Mouse (Mus musculus): ENCODE results near the gene Crispld2. TPM values are rescaled to one million over a fixed set of nuclear protein-coding genes. Genes with fewer than 3 reads are reported as not detected.

Gene Crispld2
- total and polyA plus RNA-seq, 2 experiments from 2014 or later: 2.6 to 15.5 TPM

DNA sequence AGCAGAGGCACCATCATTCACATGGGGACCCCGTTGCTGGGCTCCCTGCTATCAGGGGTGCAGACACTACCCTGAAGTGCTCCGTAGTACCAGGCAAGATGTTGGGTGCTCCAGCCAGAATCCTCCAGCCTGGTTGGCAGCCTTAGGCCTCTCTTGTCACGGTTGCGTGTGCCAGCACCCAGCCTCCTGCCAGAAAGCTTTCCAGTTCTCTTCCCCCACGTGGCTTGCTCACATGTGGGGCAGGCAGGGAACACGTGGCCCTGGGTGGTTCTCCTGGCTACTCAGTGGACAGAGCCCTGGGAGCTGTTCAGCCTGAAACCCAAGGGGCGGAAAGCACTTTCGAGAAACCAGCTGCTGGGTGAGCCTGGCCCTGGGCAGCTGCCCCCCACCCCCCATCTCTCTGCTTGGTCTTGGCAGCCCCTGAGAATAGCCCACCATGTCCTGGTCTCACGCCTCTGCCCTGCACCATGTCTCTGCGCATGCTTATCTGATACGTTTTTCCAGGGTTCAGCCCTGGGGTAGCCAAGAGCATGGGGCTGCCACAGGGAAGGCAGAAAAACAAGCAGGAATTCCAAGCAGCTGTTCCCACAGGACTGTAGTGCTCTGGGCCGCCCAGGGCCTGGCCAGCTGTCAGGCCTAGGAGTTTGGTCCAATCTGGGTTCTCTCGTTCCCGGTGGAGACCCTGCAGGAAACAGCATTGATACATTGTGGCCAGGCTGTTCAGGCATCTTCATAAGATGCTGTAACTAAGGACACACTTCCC, 54.2 kb downstream of the Crispld2 start:
- DNase-seq (ENCODE audit: low spot score): peak; percentile 81
- WGBS: 21% methylated on average over 14 of the region's 14 CpGs

DNA sequence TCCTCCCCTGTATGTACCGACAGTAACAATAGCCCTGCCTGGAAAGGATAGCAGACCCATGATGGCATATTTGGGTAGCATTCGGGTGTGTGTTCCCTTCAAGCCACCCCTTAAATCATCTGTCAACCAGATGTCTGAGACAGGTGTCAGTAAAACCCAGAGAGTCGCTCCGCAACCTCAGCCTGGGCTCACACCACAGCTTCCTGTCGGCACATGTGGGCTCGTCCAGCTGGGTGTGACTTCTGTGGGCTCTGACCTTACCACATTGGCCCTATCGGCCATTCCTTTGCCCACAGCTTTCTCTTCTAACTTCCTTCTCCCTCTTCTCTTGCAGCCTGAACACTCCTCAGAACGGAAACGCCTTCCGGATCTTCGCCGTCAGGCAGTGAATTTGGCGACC, 57.7 kb downstream of the Crispld2 start:
- H3K27ac ChIP-seq (ENCODE audit: low read depth): no peak overlapping the region
- DNase-seq (ENCODE audit: low spot score): no peak
- H3K9ac ChIP-seq (replicated peaks; ENCODE audit: low read depth, low read length): no peak overlapping the region
- no peak overlapping the region for H3K4me3 ChIP-seq (ENCODE audit: low read depth, low read length)
- TF ChIP-seq EP300 (IDR thresholded peaks at IDR 0.05; ENCODE audit: low read depth): no peak
- no peak for TF ChIP-seq CTCF (IDR thresholded peaks at IDR 0.05; ENCODE audit: low read depth)
- no peaks in the 10 kb centered on the region for H3K36me3 ChIP-seq (replicated peaks; ENCODE audit: control insufficient read depth, insufficient read depth, low read length)
- peaks cover 24% of the 10 kb centered on the region for H3K4me1 ChIP-seq (ENCODE audit: control insufficient read depth, insufficient read depth)
- H3K4me2 ChIP-seq (ENCODE audit: low read depth, low read length): no peak overlapping the region
- ATAC-seq (ENCODE audit: insufficient read depth, low read depth): no peak
- no peaks in the 10 kb centered on the region for H3K27me3 ChIP-seq (ENCODE audit: control insufficient read depth, insufficient read depth, low read length)
- WGBS: 83% methylated on average over 13 of the region's 13 CpGs
- no peaks in the 10 kb centered on the region for H3K9me3 ChIP-seq (replicated peaks; ENCODE audit: control insufficient read depth, low read length)

More for the DNA sequence above, 54.2 kb downstream of the Crispld2 start:
- peaks cover 24% of the 10 kb centered on the region for H3K4me1 ChIP-seq (ENCODE audit: control insufficient read depth, insufficient read depth)
- peak overlapping the region; percentile 60 for H3K27ac ChIP-seq (ENCODE audit: low read depth)
- H3K4me3 ChIP-seq (ENCODE audit: low read depth, low read length): no peak overlapping the region
- H3K36me3 ChIP-seq (replicated peaks; ENCODE audit: control insufficient read depth, insufficient read depth, low read length): no peaks in the 10 kb centered on the region
- H3K4me2 ChIP-seq (ENCODE audit: low read depth, low read length): no peak overlapping the region
- ATAC-seq (ENCODE audit: insufficient read depth, low read depth): peak; percentile 89
- no peaks in the 10 kb centered on the region for H3K9me3 ChIP-seq (replicated peaks; ENCODE audit: control insufficient read depth, low read length)
- peaks cover 5% of the 10 kb centered on the region; the same call in 1 of the 2 replicates for H3K27me3 ChIP-seq (ENCODE audit: control insufficient read depth, insufficient read depth, low read length)
- TF ChIP-seq EP300 (IDR thresholded peaks at IDR 0.05; ENCODE audit: low read depth) (peak; percentile 77; the same call in 1 of the 2 replicates), CTCF (IDR thresholded peaks at IDR 0.05; ENCODE audit: low read depth) (no peak)
- H3K9ac ChIP-seq (replicated peaks; ENCODE audit: low read depth, low read length): no peak overlapping the region

DNA sequence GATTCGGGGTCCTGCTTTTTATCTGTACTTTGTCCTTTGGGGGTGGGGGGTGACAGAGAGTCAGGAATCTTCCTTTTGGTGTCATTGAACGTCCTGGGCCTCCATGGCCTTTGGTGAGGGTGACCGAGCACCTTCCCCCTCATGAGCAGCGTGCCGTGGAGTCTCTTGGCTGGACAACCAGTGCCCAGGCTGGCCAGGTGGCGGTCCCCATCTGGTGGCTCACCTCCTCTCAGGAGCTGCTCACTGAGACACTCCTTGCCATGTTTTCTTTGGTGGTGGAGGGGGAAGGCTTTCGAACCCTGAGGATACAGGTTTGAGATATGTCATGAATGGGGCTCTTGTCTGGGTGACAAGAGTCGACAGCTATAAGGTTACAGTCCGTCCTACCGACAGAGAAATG, 58.1 kb downstream of the Crispld2 start:
- H3K27ac ChIP-seq (ENCODE audit: low read depth): no peak overlapping the region
- no peak overlapping the region for H3K4me3 ChIP-seq (ENCODE audit: low read depth, low read length)
- TF ChIP-seq CTCF (IDR thresholded peaks at IDR 0.05; ENCODE audit: low read depth) (no peak), EP300 (IDR thresholded peaks at IDR 0.05; ENCODE audit: low read depth) (no peak)
- DNase-seq (ENCODE audit: low spot score): no peak
- no peaks in the 10 kb centered on the region for H3K9me3 ChIP-seq (replicated peaks; ENCODE audit: control insufficient read depth, low read length)
- H3K36me3 ChIP-seq (replicated peaks; ENCODE audit: control insufficient read depth, insufficient read depth, low read length): no peaks in the 10 kb centered on the region
- WGBS: 74% methylated on average over 10 of the region's 10 CpGs
- no peaks in the 10 kb centered on the region for H3K27me3 ChIP-seq (ENCODE audit: control insufficient read depth, insufficient read depth, low read length)
- no peak overlapping the region for H3K4me2 ChIP-seq (ENCODE audit: low read depth, low read length)
- no peak overlapping the region for H3K9ac ChIP-seq (replicated peaks; ENCODE audit: low read depth, low read length)
- ATAC-seq (ENCODE audit: insufficient read depth, low read depth): no peak
- peaks cover 24% of the 10 kb centered on the region for H3K4me1 ChIP-seq (ENCODE audit: control insufficient read depth, insufficient read depth)

DNA sequence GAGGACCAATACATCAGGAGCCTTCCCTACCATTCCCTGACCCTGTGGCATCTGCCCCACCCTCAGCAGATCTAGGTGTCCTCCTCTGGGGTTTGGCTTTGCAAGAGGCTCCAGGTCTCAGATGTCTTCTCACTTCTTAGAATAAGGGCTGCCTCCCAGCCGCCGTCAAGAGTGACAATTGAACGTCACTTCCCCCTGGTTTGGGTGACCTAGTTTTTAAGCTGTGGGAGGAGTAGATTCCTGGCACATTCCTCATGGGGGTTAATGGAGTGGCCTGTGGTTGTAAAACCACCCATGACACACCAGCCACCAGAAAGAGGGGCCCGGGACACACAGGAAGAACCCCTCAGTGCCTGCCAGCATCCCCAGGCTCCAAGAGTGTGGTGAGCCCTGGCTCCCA, 58.8 kb downstream of the Crispld2 start:
- Histone ChIP-seq H3K4me1 (ENCODE audit: control insufficient read depth, insufficient read depth) (peaks cover 22% of the 10 kb centered on the region), H3K36me3 (replicated peaks; ENCODE audit: control insufficient read depth, insufficient read depth, low read length) (no peaks in the 10 kb centered on the region), H3K4me2 (ENCODE audit: low read depth, low read length) (no peak overlapping the region), H3K4me3 (ENCODE audit: low read depth, low read length) (no peak overlapping the region), H3K27me3 (ENCODE audit: control insufficient read depth, insufficient read depth, low read length) (no peaks in the 10 kb centered on the region), H3K9me3 (replicated peaks; ENCODE audit: control insufficient read depth, low read length) (no peaks in the 10 kb centered on the region), H3K27ac (ENCODE audit: low read depth) (peak overlapping the region; percentile 3; the same call in 1 of the 2 replicates), H3K9ac (replicated peaks; ENCODE audit: low read depth, low read length) (no peak overlapping the region)
- WGBS: 41% methylated on average over 4 of the region's 4 CpGs
- 0 out of 2 replicates have a peak, but pooled peaks have one; percentile 22 for ATAC-seq (ENCODE audit: insufficient read depth, low read depth)
- DNase-seq (ENCODE audit: low spot score): no peak
- no peak for TF ChIP-seq CTCF (IDR thresholded peaks at IDR 0.05; ENCODE audit: low read depth)
- no peak for TF ChIP-seq EP300 (IDR thresholded peaks at IDR 0.05; ENCODE audit: low read depth)

DNA sequence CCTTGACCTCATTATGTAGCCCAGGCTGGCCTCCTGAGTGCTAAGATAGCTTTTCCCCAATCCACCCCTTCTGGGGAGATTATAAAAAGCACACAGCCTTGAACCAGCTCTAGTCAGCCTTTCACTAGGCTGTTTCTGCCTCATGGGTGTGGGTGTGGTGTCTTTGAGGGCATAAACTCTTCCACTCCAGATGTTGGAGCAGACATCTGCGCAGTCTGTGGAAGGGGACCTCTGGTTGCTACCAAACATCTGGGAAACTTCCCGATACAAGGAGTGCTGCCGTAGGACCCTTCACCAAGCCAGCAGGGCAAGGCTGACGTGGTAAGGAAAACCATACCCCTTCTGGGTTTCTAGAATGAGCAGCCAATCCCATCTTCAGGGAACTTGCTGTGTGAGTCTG, 59.7 kb downstream of the Crispld2 start:
- ATAC-seq (ENCODE audit: insufficient read depth, low read depth) (no peak), DNase-seq (ENCODE audit: low spot score) (no peak)
- Histone ChIP-seq H3K4me1 (ENCODE audit: control insufficient read depth, insufficient read depth) (peaks cover 12% of the 10 kb centered on the region), H3K4me3 (ENCODE audit: low read depth, low read length) (no peak overlapping the region), H3K27ac (ENCODE audit: low read depth) (no peak overlapping the region), H3K9me3 (replicated peaks; ENCODE audit: control insufficient read depth, low read length) (0 out of 2 replicates have a peak, but pooled peaks cover 5% of the 10 kb centered on the region), H3K27me3 (ENCODE audit: control insufficient read depth, insufficient read depth, low read length) (no peaks in the 10 kb centered on the region), H3K36me3 (replicated peaks; ENCODE audit: control insufficient read depth, insufficient read depth, low read length) (no peaks in the 10 kb centered on the region), H3K4me2 (ENCODE audit: low read depth, low read length) (no peak overlapping the region), H3K9ac (replicated peaks; ENCODE audit: low read depth, low read length) (no peak overlapping the region)
- TF ChIP-seq CTCF (IDR thresholded peaks at IDR 0.05; ENCODE audit: low read depth) (no peak), EP300 (IDR thresholded peaks at IDR 0.05; ENCODE audit: low read depth) (no peak)
- 97% methylated on average over 4 of the region's 4 CpGs for WGBS

Data from heart, postnatal 0 days (tissue).